9 mouse cellular contexts compared by ENCODE assay signal in genomic region chr3:73057197-73057811, GRCm38 (mm10). TPM values are rescaled to one million over a fixed set of nuclear protein-coding genes. Genes with fewer than 3 reads are reported as not detected.
DNase-seq lines count a peak whose midpoint lies in the region; ATAC-seq and TF ChIP-seq lines count a peak whose summit lies in the region.
"Had no signal": no experiment of that assay in that cellular context is flagged by ENCODE, and none has a peak within 500 bp of the region (broad histone marks: within the 10 kb centered on the region; RNA-seq: fewer than 3 reads in every experiment).

Gene Slitrk3, minus strand, starts transcription at chr3:73057803.

- peaks cover 44% of the 10 kb centered on the region for H3K27me3 ChIP-seq in kidney, embryonic 14.5 days (ENCODE audit: control insufficient read depth, insufficient read depth, low read length)
- peaks cover 3% of the 10 kb centered on the region for H3K27me3 ChIP-seq in kidney, adult 2 months (replicated peaks; ENCODE audit: control insufficient read depth, insufficient read depth, low read length)
- no peaks in the 10 kb centered on the region for H3K27me3 ChIP-seq in hindbrain, embryonic 14.5 days (ENCODE audit: control insufficient read depth, insufficient read depth, low read length)

- peaks cover 5% of the 10 kb centered on the region; the same call in 1 of the 2 replicates for H3K4me1 ChIP-seq in kidney, embryonic 14.5 days (ENCODE audit: control insufficient read depth, insufficient read depth, low read length)
- H3K4me1 ChIP-seq in kidney, adult 2 months (ENCODE audit: control insufficient read depth, insufficient read depth, low read length): no peaks in the 10 kb centered on the region
- H3K4me1 ChIP-seq in cortical plate, adult 2 months (ENCODE audit: control insufficient read depth, insufficient read depth, low read length): no peaks in the 10 kb centered on the region; the same call in 1 of the 2 replicates
- peaks cover 18% of the 10 kb centered on the region for H3K4me1 ChIP-seq in hindbrain, embryonic 14.5 days (replicated peaks; ENCODE audit: control insufficient read depth, insufficient read depth, low read length)

- no peaks in the 10 kb centered on the region for H3K36me3 ChIP-seq in kidney, embryonic 14.5 days (ENCODE audit: control insufficient read depth, insufficient read depth, low read length)
- no peaks in the 10 kb centered on the region for H3K36me3 ChIP-seq in kidney, adult 2 months (ENCODE audit: control insufficient read depth, insufficient read depth, low read length)
- no peaks in the 10 kb centered on the region for H3K36me3 ChIP-seq in hindbrain, embryonic 14.5 days (replicated peaks; ENCODE audit: control insufficient read depth, insufficient read depth)
- H3K36me3 ChIP-seq: G1E had no signal

- peak within 1 kb of the TSS; percentile 50 for H3K4me3 ChIP-seq in kidney, embryonic 14.5 days (ENCODE audit: low read length)
- no peak within 1 kb of the TSS for H3K4me3 ChIP-seq in kidney, adult 2 months (ENCODE audit: insufficient read depth, low read depth, low read length)
- peak within 1 kb of the TSS; percentile 81 for H3K4me3 ChIP-seq in cortical plate, adult 2 months (ENCODE audit: insufficient read depth, low read length)
- H3K4me3 ChIP-seq in hindbrain, embryonic 14.5 days (replicated peaks; ENCODE audit: low read length): peak within 1 kb of the TSS; percentile 67

- no peak for TF ChIP-seq CTCF in kidney, adult 2 months (conservative IDR thresholded peaks at IDR 0.05; ENCODE audit: insufficient read depth, insufficient read length, low read depth, low read length)
- TF ChIP-seq CTCF in cortical plate, adult 2 months (IDR thresholded peaks at IDR 0.05; ENCODE audit: extremely low read depth, insufficient read depth, low read length): no peak

- 1% methylated on average over 44 of the region's 44 CpGs for WGBS in kidney, embryonic 14.5 days
- 1% methylated on average over 44 of the region's 44 CpGs for WGBS in kidney, adult 2 months
- under 1% methylated on average over 43 of the region's 44 CpGs for WGBS in hindbrain, embryonic 14.5 days

- ATAC-seq in kidney, embryonic 14.5 days (ENCODE audit: low FRiP score, low TSS enrichment): peak; percentile 71; the same call in 1 of the 2 replicates
- peak; percentile 74 for ATAC-seq in hindbrain, embryonic 14.5 days (ENCODE audit: low FRiP score)

- H3K27ac ChIP-seq in kidney, embryonic 14.5 days (ENCODE audit: low read depth, low read length): no peak within 1 kb of the TSS
- H3K27ac ChIP-seq in kidney, adult 2 months (ENCODE audit: insufficient read depth, low read depth, low read length): no peak within 1 kb of the TSS
- H3K27ac ChIP-seq in cortical plate, adult 2 months (ENCODE audit: insufficient read depth, low read length): peak within 1 kb of the TSS; percentile 98
- peak within 1 kb of the TSS; percentile 91 for H3K27ac ChIP-seq in hindbrain, embryonic 14.5 days

- H3K4me2 ChIP-seq in kidney, embryonic 14.5 days (replicated peaks; ENCODE audit: low read depth, low read length): peak within 1 kb of the TSS; percentile 89
- peak within 1 kb of the TSS; percentile 66 for H3K4me2 ChIP-seq in hindbrain, embryonic 14.5 days (replicated peaks)

- no peak for TF ChIP-seq POLR2A in kidney, adult 2 months (IDR thresholded peaks at IDR 0.05; ENCODE audit: low read depth, low read length)
- peak; percentile 48; the same call in 1 of the 2 replicates for TF ChIP-seq POLR2A in cortical plate, adult 2 months (IDR thresholded peaks at IDR 0.05; ENCODE audit: extremely low read depth, insufficient read depth, low read length)

- no peak for DNase-seq in kidney, adult 2 months
- peak; percentile 57 for DNase-seq in hindbrain, embryonic 14.5 days (ENCODE audit: low spot score)
- DNase-seq in liver: peak; percentile 12
- peak; percentile 85 to 88 for DNase-seq in right cerebral cortex, postnatal 10 days (ENCODE audit: low spot score in 2 of 2)
- no peak for DNase-seq in ovary, postnatal 36 days (ENCODE audit: low spot score)
- DNase-seq in thymus, postnatal 36 days: no peak

- peak within 1 kb of the TSS; percentile 28; the same call in 1 of the 2 replicates for H3K9ac ChIP-seq in kidney, embryonic 14.5 days (ENCODE audit: low read depth, low read length)
- H3K9ac ChIP-seq in hindbrain, embryonic 14.5 days: peak within 1 kb of the TSS; percentile 76

- H3K9me3 ChIP-seq in kidney, embryonic 14.5 days (ENCODE audit: control insufficient read depth, low read length): no peaks in the 10 kb centered on the region
- no peaks in the 10 kb centered on the region for H3K9me3 ChIP-seq in hindbrain, embryonic 14.5 days (ENCODE audit: control insufficient read depth, low read length)
- H3K9me3 ChIP-seq: G1E had no signal

RNA-seq across cellular contexts. Expression of gene Slitrk3, which starts in this region (rescaled TPM):
- polyA plus RNA-seq in kidney, embryonic 14.5 days (2014; fragmentation: Nextera tagmentation; extraction: Ambion mirVana): not detected in 2 replicates
- polyA plus RNA-seq in kidney, adult 2 months (2012; rRNA removed): not detected in 2 replicates
- polyA plus RNA-seq in cortical plate, adult 2 months (2012; rRNA removed): 20.3 and 20.6 TPM in 2 replicates
- polyA plus RNA-seq in hindbrain, embryonic 14.5 days (2014; fragmentation: Nextera tagmentation; extraction: Ambion mirVana): 11.9 and 14.2 TPM in 2 replicates
- polyA plus RNA-seq: G1E had no signal

Comparison
In these comparisons a context has a peak if more than half of its experiments do, and no peak if none do; other contexts are left out.
1. RNA of gene Slitrk3 (polyA plus RNA-seq): 20.3 to 20.6 TPM in cortical plate, adult 2 months and 11.9 to 14.2 TPM in hindbrain, embryonic 14.5 days; not detected in kidney, embryonic 14.5 days and not detected in kidney, adult 2 months; every median in the first group is over 10 times any median in the second.
2. Peak in ATAC-seq, H3K4me3 ChIP-seq, H3K9ac ChIP-seq and H3K4me2 ChIP-seq in kidney, embryonic 14.5 days; RNA of the gene not detected or under 1 TPM.
3. H3K27ac ChIP-seq: peak in cortical plate, adult 2 months (single experiment) and hindbrain, embryonic 14.5 days (single experiment); none in kidney, embryonic 14.5 days (single experiment) and kidney, adult 2 months (single experiment).
4. DNase-seq: peak in hindbrain, embryonic 14.5 days (single experiment), liver (single experiment) and right cerebral cortex, postnatal 10 days (2 of 2); none in kidney, adult 2 months (single experiment), ovary, postnatal 36 days (single experiment) and thymus, postnatal 36 days (0 of 2).